Mouse (Mus musculus) embryo, embryonic 10 days (tissue): ENCODE measurements at regions not wholly inside any gene's neighbourhood (a gene's known extent, or its start where the extent isn't known, plus 50 kb on each side); places are given as distances from the start of the nearest gene placed in this dataset.
A peak's percentile ranks its signal among the peaks of the same experiment; 100 is the strongest.

Source experiments
- DNase-seq: peaks from one replicate; pipeline ENCODE4 v3.0.0-alpha.2; 2015; ENCODE audit warnings: low spot score

DNA sequence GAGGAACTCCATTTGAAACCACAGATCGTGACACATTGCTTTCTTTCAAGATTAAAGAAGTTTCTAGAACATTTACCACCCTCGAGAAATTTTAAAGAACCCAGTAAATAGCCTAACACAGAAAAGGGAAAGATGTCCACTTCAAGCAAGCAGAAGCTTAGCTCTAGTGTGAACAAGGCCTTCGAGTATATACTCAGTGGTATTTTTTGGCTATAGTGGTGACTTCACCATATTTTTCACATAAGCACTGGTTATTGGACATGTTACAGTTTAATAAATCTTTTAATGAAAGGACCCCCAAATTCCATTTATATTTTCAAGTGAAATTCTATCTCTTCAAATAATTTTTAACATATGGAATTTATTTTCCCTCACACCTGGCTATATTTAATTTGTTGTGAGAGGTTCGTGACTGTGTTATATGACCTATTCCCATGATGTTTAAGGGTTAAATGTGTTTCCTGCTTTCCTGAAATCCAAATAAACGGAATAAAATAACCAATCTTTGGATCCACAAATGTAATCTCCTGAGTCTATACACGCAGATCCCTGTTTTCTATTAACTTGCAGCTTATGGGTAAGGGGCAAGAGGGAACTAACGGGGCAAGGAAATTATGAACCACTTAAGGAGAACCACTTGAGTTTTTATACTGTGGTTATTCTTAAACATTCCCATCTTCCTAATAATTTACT lies 60.6 kb upstream of the Tas2r134 start:
- DNase-seq, result no peak

DNA sequence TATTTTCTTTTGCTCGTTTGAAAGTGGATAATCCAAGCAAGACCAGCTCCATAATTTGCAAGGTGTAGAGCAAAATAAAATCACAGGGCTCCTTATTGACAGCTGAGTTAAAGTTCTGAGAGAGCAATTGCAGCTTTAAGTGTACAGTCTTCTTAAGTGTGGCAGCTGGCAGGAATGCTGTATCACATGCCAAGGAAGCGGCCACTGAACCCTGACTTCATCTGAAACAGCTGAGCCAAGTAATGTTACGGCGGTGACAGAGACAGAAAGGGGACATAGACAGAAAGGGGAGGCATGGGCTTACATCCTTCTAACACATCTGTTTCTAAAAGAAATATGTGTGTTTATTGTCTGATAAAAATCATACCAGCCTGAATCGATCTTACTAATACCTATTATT lies 63.4 kb upstream of the Tas2r134 start:
- no peak for DNase-seq

DNA sequence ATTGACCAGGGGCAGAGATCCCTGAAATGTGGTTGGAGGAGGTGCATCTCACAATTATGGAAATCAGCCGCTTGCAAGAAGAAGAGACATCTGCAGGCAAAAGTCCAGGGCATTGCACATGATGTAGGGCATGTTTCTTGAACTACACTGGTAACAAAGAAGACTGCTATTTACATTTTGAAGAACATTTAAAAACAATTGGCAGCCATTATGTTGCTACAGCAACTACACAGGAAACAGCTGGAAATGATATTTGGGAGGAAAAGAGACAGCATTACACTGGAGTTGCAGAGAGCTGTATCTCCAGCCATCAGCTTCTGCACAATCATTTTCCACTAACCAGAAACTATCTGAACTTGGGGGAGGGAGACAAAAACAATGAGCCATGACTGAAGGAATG lies 64.1 kb upstream of the Tas2r134 start:
- DNase-seq, result no peak

DNA sequence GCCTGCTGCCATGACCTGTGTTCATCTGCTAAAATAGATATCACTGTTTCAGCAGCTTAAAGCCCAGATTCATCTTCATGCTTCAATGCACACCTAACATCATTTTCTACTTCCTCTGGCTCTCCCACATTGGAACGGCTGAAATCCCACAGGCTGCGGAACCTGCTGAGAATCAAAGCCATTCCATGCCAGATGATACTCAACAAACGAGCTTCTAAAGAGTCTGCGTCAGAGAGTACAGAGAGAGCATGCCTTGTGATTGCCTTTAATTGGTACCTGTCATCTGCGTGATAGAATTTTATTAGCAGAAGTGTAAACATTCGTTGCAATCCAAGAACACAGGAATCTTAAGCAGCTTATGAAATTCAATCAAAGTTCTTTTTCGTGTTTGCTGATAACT lies 76.4 kb upstream of the Tas2r134 start:
- no peak for DNase-seq

DNA sequence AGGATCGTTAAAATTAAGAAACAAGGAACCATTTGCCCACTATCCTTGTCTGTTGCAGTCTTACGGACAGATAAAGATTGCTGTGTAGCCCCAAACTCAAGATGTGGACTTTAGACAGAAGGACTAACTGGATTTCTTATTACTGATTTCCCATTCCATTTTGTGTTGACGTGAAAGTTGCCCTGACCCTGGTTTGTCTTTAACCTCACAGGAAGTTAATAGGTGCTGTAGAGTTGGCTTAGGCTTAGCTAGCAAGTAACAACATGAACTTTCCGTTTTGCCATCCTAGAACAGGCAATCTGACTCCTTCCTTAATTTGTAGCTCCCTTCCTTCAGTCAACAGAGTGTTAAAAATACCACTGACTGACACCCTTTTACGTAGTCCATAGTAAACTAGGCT lies 78.2 kb upstream of the Tas2r134 start:
- no peak for DNase-seq

DNA sequence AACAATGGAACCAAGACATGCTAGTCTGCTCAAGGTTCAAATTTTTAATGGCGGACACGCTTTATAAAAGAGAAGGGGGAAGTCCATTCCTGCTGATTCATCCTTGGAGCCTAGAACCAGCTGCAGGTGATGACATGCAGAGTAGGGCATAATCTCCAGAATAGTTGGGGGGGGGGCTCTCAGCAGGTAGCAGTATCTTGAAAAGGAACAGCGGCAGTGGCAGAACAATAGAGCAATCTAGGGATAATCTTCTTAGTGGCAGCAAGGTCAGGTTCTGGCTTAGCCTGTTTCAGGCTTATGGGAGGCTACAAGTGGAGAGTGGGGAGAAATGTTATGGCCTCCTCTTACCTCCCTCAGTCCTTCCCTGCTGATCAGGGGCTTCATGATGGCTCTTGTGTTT lies 81.1 kb upstream of the Tas2r134 start:
- DNase-seq, result no peak

DNA sequence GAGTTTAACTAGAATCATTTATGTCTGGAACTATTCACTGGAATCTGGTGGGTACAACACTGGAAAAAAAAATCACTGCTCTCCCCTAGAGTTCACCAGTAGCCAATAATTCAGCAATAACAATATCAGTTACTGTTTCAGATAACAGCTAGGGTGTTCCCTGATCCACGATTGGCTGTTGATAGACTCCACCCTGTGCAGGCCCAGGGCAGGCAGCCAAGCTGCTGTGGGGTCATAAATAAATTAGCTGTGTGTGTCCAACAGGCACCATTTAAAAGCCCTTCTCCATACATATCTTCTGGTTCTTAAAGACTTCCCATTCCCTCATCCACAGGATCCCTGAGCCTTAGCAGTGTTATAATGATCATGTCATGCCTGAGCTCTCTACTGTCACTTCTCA lies 83.4 kb upstream of the Tas2r134 start:
- no peak for DNase-seq

DNA sequence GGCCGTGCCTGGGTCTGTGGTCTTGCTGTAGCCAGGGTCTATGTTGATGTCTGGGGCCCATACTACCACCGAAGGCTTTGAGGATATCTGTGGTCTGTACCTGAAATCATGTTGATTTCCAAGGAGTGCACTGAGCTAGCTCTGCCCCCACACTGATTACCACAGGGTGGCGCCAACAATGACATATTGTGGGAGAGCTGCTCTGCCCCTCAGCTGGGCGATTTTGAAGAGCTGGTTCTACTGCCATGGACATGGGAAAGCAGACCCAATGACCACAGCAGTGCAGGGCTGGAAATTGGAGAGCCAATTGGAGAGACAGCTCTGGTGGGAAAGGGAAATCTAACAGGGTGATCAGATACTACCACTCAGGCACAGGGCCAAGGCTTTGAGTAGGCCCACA lies 85.0 kb upstream of the Tas2r134 start:
- peak; percentile 45 for DNase-seq

DNA sequence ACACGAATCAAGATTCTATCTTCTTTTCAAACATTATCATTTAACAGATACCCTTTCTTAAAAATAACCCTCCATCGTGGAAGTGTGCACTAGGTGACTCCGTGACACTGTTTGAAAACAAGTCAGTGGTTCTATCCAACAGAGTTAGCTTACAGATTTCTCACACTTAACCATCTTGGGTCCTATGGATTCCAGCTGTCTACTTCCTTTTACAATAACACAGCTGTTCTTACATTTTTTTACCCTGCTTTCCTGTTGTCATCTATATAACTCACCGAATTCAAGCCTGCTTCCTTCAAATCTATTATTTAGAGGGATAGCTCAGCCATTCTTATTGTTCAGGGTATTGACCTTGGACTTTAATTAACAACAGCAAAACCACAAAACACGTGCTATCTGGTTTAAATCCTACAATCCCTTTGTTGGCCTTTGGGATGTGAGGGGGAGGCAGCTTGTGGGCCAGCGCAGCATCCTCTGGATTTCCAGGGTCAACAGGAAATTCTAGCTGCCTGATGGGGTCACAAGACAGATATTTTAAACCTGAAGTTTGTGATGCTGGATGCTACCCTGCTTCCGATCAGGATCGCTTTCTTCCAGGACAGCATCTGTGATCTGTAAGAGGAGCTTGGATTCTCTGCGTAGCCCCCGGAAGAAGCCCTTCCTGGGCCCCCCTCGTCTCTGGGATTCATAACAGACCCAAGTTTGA lies 94.4 kb upstream of the Tas2r134 start:
- DNase-seq, result peak; percentile 44

DNA sequence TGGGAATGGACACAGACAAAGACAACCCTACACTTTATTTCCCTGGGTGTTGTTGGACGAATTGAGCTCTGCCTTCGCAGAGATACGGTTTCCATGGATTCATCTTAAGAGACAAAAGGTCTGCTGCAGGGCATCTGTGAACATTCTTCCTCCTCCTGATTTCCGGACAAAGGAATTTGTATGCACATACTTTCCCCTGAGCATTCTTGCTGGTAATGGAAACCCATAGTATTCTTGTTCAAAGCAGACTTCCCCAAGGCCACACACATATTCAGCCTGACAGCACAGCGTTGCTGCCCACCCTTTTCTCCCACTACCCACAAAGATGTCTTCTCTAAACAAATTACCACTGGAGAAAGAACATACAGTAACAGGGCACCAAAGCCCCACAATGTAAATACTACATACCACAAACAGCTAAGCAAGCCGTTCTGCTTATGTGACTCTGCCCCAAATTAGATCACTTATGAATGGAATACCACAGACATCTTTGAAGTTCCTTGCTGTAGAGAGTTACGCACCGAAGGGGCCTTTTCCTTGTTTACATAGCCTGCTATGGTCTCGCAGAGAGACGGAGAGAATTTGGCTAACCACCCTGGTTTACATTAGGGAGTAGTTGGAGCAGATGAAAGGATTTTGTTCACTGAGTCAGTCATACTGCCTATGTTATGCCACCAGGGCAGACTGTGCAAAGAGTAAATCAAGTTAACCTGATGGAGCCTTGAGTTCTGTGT lies 96.0 kb upstream of the Tas2r134 start:
- DNase-seq, result peak; percentile 39

DNA sequence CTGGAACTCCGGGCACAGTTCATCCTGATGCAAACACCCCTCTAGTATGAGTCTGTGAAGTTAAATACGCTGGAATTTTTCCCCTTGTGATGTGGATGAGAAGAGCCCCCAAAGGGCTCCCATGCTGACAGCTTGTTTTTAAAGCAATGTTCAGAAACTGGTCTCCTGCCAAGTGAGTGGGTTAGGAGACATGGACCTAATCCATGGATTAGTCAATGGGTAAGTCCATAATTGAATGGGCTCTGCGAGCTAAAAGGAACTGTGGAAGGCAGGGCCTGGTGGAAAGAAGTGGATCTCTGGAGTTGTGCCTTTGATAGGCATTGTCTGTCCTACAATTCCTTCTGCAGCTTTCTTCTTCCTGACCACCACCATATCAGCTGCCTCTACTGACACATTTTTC lies 104.5 kb upstream of the Tas2r134 start:
- DNase-seq, result no peak

DNA sequence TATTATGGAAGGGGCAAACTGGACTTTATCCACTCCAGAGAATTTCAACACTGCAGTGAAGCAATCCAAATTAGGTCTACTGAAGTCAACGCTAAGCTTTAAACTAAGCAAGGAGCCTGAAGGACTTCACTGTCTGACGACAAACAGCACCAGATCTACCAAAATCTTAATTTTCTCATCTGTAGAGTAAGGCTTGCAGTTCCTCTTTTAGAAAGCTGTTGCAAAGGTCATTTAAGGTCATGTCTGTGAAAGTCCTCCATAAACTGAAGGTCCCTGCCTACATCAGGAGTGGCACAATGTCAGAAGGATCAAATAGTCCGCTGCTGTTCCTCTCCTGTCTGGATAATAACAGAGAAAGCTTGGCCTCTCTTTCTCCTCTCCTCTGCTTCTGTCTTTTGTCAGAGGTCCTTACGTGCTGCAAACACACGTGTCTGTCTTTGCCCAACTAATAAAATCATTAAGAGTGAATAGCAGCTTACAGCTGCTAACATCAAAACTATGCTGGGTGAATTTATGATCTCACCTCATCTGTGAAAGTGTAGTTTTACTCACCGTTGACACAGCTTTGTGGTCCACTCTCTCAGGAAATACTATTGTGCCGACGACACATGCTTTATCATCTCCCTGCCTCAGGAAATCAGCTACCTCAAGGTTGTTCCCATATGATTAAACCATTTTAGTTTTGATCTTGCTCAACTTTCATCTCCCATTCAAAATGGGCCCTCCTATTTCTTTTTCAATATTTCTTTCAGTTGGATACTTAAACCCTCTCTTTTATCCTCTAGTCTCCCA lies 117.9 kb upstream of the Tas2r134 start:
- no peak for DNase-seq

DNA sequence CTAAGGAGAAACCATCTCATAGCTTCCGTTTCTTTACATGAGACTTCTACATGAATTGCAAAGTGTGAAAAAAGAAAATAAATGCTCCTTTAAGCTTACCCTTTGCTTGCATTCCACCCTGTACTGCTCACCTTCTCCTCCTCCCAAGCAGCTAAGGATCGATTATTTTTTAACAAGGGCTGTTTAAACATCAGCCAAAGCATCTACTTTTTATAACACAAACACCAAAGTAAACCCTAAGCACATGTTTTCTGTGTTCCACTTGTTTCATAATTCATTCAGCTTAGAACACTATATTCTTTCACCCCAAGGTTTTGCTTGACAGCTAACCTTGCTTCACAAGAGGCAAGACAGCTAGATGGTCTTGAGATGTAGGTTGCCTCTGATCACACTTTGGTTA lies 129.4 kb upstream of the Tas2r134 start:
- DNase-seq, result no peak

DNA sequence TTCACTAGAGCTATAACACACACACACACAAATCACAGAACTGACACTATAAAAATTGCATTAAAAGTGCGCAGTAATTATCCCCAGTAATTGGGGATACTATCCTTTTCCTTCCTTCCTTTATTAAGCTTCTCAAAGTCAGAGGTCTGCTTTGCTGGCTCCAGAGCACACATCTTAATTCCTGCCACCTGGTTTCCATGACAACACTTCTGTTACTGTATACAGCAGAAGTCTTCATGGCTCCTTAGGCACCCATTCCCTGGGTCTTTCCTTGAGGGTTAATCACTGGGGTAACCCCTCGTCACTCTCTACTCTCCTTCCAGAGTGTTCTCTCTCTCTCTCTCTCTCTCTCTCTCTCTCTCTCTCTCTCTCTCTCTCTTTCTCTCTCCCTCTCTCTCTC lies 153.6 kb upstream of the Tas2r134 start:
- DNase-seq, result peak; percentile 11

DNA sequence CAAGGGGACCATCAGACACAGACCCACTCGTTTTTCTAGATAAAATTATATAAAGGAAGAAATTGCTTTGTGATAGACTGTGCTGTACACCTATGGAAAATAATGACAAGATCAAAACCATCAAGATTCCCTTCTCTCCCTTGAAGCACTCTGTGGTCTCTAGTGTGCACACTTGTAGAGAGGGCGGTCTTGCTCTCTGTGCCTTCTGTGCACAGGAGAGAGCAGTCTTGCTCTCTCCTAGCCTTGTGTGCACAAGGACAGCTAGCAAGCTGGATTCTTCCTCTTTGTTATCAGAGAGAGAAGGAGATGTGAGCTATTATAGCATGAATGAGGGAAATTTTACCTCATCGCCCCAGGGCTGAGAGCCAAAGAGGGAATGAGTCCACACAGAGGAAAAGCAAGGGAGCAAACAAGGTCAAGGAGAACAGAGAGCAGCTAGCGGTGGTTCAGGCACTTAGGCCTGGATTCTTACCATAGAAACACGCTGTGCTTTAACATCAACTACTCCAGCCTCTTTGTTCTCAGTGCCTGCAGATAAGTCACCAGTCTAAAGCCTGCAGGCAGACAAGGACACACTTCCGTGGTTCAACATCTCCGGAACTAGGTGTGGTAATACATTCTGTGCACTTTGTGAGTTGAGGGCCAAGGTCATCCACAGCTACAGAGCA lies 160.2 kb upstream of the Tas2r134 start:
- DNase-seq, result no peak

DNA sequence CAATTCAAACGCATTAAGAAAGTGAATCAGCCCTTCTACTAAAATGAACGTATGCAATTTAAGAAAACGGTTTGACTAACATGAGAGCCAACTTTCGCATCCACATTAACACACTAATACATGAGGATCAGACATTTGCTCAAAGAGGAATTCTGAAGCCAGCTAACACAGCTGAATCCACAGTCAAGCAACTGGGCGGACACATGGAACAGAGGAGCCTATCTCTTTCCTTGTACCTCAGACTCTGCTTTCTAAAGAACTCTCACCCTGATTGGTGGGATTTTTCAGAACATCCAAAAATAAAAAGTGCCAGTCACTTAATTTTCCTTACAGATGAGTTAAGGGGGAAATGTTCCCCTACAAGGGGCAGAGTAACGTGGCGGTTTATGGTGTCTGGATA lies 161.3 kb upstream of the Tas2r134 start:
- DNase-seq, result no peak

DNA sequence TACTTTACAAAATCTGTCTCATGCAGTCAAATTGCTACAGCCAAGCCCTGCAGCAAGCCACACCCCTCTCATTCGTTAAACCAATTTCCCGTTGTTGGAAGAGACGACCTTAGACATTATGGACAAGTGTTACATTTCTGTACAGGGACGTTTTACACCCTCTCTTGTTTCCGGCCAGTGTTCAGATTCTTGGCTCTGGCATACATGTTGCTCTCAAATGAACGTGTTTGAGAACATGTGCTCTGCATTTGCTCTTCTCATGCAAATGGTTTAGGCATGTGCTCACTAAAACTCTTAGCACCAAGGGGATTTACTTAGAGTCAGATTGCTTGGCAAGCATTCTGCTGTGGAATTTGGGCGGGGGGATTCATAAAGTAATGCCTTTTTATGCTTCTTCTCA lies 161.7 kb upstream of the Tas2r134 start:
- no peak for DNase-seq

DNA sequence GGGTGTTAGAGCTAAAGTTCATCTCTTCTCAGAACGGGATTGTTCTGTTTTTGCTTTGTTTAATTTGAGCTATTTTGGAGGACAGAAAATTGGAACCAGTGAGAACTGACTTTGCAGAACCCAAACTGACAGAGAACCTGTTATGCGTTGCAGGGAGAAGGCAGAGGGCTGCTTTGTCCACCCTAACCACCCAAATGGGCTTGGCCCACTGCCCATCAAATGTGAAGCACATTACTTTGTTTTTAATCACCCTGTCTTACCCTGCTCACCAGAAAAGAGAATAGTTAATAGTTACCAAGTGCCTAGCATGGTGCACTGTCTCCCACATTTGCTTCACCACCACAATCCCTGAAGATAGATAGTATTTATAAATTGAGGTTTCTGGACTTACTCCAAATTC lies 163.0 kb upstream of the Tas2r134 start:
- DNase-seq, result no peak

DNA sequence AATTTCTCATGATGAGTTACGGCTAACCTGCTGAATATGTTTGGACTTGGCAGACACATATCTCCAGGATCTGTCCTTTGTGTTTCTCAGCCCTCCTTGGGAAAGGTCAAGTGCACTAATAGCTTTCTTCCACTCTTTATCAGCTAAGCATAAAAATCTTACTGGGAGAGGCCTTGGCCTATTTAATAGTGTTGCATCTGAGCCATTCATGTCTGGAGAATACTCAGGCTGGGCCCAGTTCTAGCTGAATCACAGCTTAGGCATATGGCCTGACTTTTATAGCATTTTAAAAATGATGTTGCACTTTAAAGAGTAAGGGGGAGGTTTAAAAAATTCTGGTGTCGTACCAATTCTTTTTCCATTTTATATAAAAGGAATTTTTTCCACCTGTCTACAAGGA lies 166.4 kb upstream of the Tas2r134 start:
- DNase-seq, result no peak

DNA sequence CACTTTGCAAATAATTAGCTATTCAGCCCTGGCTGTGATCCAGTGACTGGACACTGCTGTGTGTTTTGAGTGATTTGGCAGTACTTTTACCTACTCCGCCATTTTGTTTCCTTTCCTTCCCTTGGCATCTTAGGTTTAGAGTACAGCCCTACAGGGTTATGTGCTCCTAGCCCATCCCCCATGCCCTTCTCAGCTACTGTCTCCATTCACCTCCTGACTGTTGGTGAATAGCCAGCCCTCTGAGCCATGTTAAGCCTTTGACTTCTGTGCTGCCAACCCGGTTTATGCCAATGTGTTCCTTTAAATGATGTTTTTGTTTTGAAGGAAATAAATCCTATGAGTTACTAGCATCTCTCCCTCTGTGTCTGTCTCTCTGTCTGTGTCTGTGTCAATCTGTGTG lies 167.8 kb upstream of the Tas2r134 start:
- no peak for DNase-seq

DNA sequence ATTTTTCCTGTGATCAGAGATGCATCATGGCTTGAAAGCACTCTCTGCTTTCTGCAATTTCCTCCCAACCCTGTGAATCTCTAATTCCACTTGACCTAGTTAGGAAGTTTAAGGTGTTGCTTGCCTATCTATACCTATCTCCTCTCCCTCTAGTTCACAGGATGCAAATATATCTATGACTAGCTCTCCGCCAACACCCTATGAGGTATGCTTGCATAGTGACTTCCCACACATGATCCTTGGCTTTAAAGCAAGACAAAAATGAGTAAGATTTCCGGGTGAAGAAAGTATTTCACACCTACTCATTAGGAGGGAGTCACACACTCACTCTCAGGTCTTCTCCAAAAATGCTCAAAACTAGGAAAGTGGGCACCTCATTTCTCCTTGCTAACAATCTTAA lies 169.6 kb upstream of the Tas2r134 start:
- no peak for DNase-seq

DNA sequence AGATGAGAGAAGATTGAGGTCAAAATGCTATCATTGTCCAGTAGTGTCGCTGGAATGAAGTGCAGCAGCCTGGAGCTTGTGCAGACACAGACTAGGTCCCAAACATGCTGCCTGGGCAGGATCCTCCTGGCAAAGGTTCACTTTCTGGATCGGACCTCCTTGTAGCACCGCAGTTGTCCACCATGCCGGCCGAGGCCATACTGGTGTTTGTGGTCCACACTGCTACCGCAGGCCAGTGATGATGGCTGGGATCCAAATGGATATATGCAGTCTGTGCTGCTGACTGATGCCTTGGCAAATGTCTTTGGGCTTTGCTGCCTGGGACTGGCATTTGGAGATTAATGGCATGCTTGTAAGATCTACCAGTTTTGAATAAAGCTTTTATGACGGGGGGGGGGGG lies 174.5 kb upstream of the Tas2r134 start:
- DNase-seq, result no peak
